Mouse (Mus musculus) ES-E14 (cell line): Measurements from ENCODE around the gene Slc16a10.

Experiments
- CHD2 ChIP-seq: IDR thresholded peaks from 2 replicates; pipeline ENCODE4 v1.6.1; 2014; ENCODE audit warnings: mild to moderate bottlenecking, low read depth, low read length, inconsistent platforms
- HCFC1 ChIP-seq: IDR thresholded peaks from 2 replicates; pipeline ENCODE4 v1.6.1; 2012; ENCODE audit warnings: low read length, inconsistent platforms, borderline replicate concordance; ENCODE audit not compliant: insufficient read depth
- MAFK ChIP-seq: IDR thresholded peaks from 2 replicates; pipeline ENCODE4 v1.6.1; 2014; ENCODE audit warnings: mild to moderate bottlenecking, low read depth, low read length, inconsistent platforms; ENCODE audit not compliant: insufficient read depth

GRCm38 (mm10) chr10:40170141-40170558 is 28.1 kb upstream of the Slc16a10 start:
- TF ChIP-seq MAFK (no peak), CHD2 (no peak), HCFC1 (no peak)
